Mouse (Mus musculus): ENCODE results near the gene Tnf.
A peak's percentile ranks its signal among the peaks of the same experiment; 100 is the strongest.

Tnf gene

GRCm38 (mm10) chr17:35201128-35201527 lies 679 bp downstream of the Tnf start:
- no peak for DNase-seq (ENCODE audit: extremely low read depth, insufficient read length, low spot score)

GRCm38 (mm10) chr17:35200398-35200797 lies 1.4 kb downstream of the Tnf start:
- DNase-seq (ENCODE audit: extremely low read depth, insufficient read length, low spot score), result peak; percentile 40

GRCm38 (mm10) chr17:35198946-35199345 lies 2.9 kb downstream of the Tnf start:
- DNase-seq (ENCODE audit: extremely low read depth, insufficient read length, low spot score), result no peak

- DNase-seq (ENCODE audit: extremely low read depth, insufficient read length, low spot score), result no peak
Observed at GRCm38 (mm10) chr17:35198029-35198428, 3.8 kb downstream of the Tnf start.

- DNase-seq (ENCODE audit: extremely low read depth, insufficient read length, low spot score), result no peak
Observed at GRCm38 (mm10) chr17:35197126-35197525, 4.7 kb downstream of the Tnf start.

- no peak for DNase-seq (ENCODE audit: extremely low read depth, insufficient read length, low spot score)
Observed at GRCm38 (mm10) chr17:35196321-35196641, 5.5 kb downstream of the Tnf start.

GRCm38 (mm10) chr17:35195631-35196320 lies 6.0 kb downstream of the Tnf start:
- DNase-seq (ENCODE audit: extremely low read depth, insufficient read length, low spot score), result no peak

- DNase-seq (ENCODE audit: extremely low read depth, insufficient read length, low spot score), result no peak
Observed at GRCm38 (mm10) chr17:35194844-35195630, 6.8 kb downstream of the Tnf start.

GRCm38 (mm10) chr17:35193881-35194843 lies 7.6 kb downstream of the Tnf start, which contains the start of gene Ltb:
Ltb (plus strand) TSS chr17:35194439.
- no peak for DNase-seq (ENCODE audit: extremely low read depth, insufficient read length, low spot score)

- DNase-seq (ENCODE audit: extremely low read depth, insufficient read length, low spot score), result no peak
Observed at GRCm38 (mm10) chr17:35192924-35193323, 8.9 kb downstream of the Tnf start.

GRCm38 (mm10) chr17:35191723-35192122 lies 10.1 kb downstream of the Tnf start:
- DNase-seq (ENCODE audit: extremely low read depth, insufficient read length, low spot score), result no peak

- no peak for DNase-seq (ENCODE audit: extremely low read depth, insufficient read length, low spot score)
Observed at GRCm38 (mm10) chr17:35190096-35190495, 11.7 kb downstream of the Tnf start.

GRCm38 (mm10) chr17:35189186-35189585 lies 12.6 kb downstream of the Tnf start:
- DNase-seq (ENCODE audit: extremely low read depth, insufficient read length, low spot score), result no peak

- DNase-seq (ENCODE audit: extremely low read depth, insufficient read length, low spot score), result no peak
Observed at GRCm38 (mm10) chr17:35187959-35188610, 13.7 kb downstream of the Tnf start, which contains the start of gene Lst1. Lst1 (minus strand) TSS chr17:35188439.

GRCm38 (mm10) chr17:35187345-35187744 lies 14.5 kb downstream of the Tnf start:
- no peak for DNase-seq (ENCODE audit: extremely low read depth, insufficient read length, low spot score)

GRCm38 (mm10) chr17:35186681-35187080 lies 15.1 kb downstream of the Tnf start:
- no peak for DNase-seq (ENCODE audit: extremely low read depth, insufficient read length, low spot score)

- DNase-seq (ENCODE audit: extremely low read depth, insufficient read length, low spot score), result peak; percentile 56
Observed at GRCm38 (mm10) chr17:35185639-35186611, 15.9 kb downstream of the Tnf start.

GRCm38 (mm10) chr17:35180093-35180492 lies 21.7 kb downstream of the Tnf start:
- DNase-seq (ENCODE audit: extremely low read depth, insufficient read length, low spot score), result no peak

- peak; percentile 65 for DNase-seq (ENCODE audit: extremely low read depth, insufficient read length, low spot score)
Observed at GRCm38 (mm10) chr17:35178528-35178927, 23.3 kb downstream of the Tnf start.

Measured in 3134 (cell line).